12 mouse cellular contexts compared by ENCODE assay signal in the genomic region with DNA sequence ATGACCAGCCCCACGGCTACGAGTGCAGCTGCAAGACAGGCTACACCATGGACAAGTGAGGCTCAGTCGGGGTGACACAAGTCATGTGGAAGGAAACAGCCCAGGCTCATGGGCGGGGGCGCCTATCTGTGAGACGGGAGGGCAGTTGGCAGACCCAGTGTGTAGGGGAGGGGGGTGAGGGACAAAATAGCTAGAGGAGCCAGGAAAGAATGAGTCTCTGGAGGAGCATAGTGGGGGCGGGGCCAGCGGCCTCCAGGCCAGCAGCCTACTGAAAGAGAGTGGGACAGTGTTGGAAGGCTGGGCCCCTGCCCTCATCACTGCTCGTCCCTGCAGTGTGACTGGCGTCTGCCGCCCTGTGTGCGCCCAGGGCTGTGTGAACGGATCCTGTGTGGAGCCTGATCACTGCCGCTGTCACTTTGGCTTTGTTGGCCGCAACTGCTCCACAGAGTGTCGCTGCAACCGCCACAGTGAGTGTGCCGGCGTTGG. TPM values are rescaled to one million over a fixed set of nuclear protein-coding genes. Genes with fewer than 3 reads are reported as not detected.
A peak's percentile ranks its signal among the peaks of the same experiment; 100 is the strongest.
DNase-seq lines count a peak whose midpoint lies in the region; ATAC-seq and TF ChIP-seq lines count a peak whose summit lies in the region.
"Had no signal": no experiment of that assay in that cellular context is flagged by ENCODE, and none has a peak within 500 bp of the region (broad histone marks: within the 10 kb centered on the region; RNA-seq: fewer than 3 reads in every experiment).

No protein-coding gene starts in this region.

- no peak overlapping the region for H3K27ac ChIP-seq in layer of hippocampus, adult 2 months
- H3K27ac ChIP-seq in embryonic facial prominence, embryonic 13.5 days: no peak overlapping the region
- no peak overlapping the region for H3K27ac ChIP-seq in heart, postnatal 0 days (ENCODE audit: low read depth)
- H3K27ac ChIP-seq in neural tube, embryonic 13.5 days (replicated peaks): peak overlapping the region; percentile 69

- no peaks in the 10 kb centered on the region for H3K27me3 ChIP-seq in embryonic facial prominence, embryonic 13.5 days
- H3K27me3 ChIP-seq in heart, postnatal 0 days (ENCODE audit: control insufficient read depth, insufficient read depth, low read length): no peaks in the 10 kb centered on the region
- no peaks in the 10 kb centered on the region for H3K27me3 ChIP-seq in neural tube, embryonic 13.5 days

- no peaks in the 10 kb centered on the region for H3K4me1 ChIP-seq in embryonic facial prominence, embryonic 13.5 days
- H3K4me1 ChIP-seq in heart, postnatal 0 days (ENCODE audit: control insufficient read depth, insufficient read depth): 0 out of 2 replicates have a peak, but pooled peaks cover 6% of the 10 kb centered on the region
- H3K4me1 ChIP-seq in neural tube, embryonic 13.5 days (replicated peaks): peaks cover 17% of the 10 kb centered on the region

- H3K36me3 ChIP-seq in embryonic facial prominence, embryonic 13.5 days: peaks cover 98% of the 10 kb centered on the region
- H3K36me3 ChIP-seq in heart, postnatal 0 days (replicated peaks; ENCODE audit: control insufficient read depth, insufficient read depth, low read length): peaks cover 22% of the 10 kb centered on the region; the same call in 1 of the 2 replicates
- peaks cover 97% of the 10 kb centered on the region for H3K36me3 ChIP-seq in neural tube, embryonic 13.5 days

- TF ChIP-seq EP300 in heart, postnatal 0 days (IDR thresholded peaks at IDR 0.05; ENCODE audit: low read depth): no peak

- 0 out of 2 replicates have a peak overlapping the region, but pooled peaks have one; percentile 3 for H3K9ac ChIP-seq in embryonic facial prominence, embryonic 13.5 days
- H3K9ac ChIP-seq in heart, postnatal 0 days (replicated peaks; ENCODE audit: low read depth, low read length): no peak overlapping the region
- peak overlapping the region; percentile 38 for H3K9ac ChIP-seq in neural tube, embryonic 13.5 days

- WGBS in embryonic facial prominence, embryonic 13.5 days: 73% methylated on average over 19 of the region's 19 CpGs
- WGBS in heart, postnatal 0 days: 61% methylated on average over 19 of the region's 19 CpGs
- 46% methylated on average over 19 of the region's 19 CpGs for WGBS in neural tube, embryonic 13.5 days

- no peak overlapping the region for H3K4me2 ChIP-seq in embryonic facial prominence, embryonic 13.5 days
- H3K4me2 ChIP-seq in heart, postnatal 0 days (ENCODE audit: low read depth, low read length): no peak overlapping the region
- peak overlapping the region; percentile 20; the same call in 1 of the 2 replicates for H3K4me2 ChIP-seq in neural tube, embryonic 13.5 days

- no peak for DNase-seq in layer of hippocampus, adult 2 months (ENCODE audit: low spot score in 2 of 2)
- no peak for DNase-seq in layer of hippocampus, postnatal 25 days (ENCODE audit: extremely low spot score in 1 of 2, low spot score in 1 of 2)
- peak; percentile 64 for DNase-seq in heart, postnatal 0 days (ENCODE audit: low spot score)
- DNase-seq in thymus, postnatal 25 days: no peak
- no peak for DNase-seq in layer of hippocampus, adult 8-10 months (ENCODE audit: low spot score in 2 of 2)
- DNase-seq in left cerebral cortex, adult 8-10 months (ENCODE audit: low spot score in 2 of 2): no peak
- DNase-seq: cerebellum, adult 8-10 months; thymus, adult 2 months had no signal

- H3K9me3 ChIP-seq in embryonic facial prominence, embryonic 13.5 days: no peaks in the 10 kb centered on the region
- H3K9me3 ChIP-seq in heart, postnatal 0 days (replicated peaks; ENCODE audit: control insufficient read depth, low read length): no peaks in the 10 kb centered on the region
- no peaks in the 10 kb centered on the region for H3K9me3 ChIP-seq in neural tube, embryonic 13.5 days

- ATAC-seq in embryonic facial prominence, embryonic 13.5 days (ENCODE audit: insufficient number of reproducible peaks, insufficient read depth, low FRiP score, low TSS enrichment, low read depth): no peak
- ATAC-seq in heart, postnatal 0 days (ENCODE audit: insufficient read depth, low read depth): peak; percentile 68
- ATAC-seq in neural tube, embryonic 13.5 days (ENCODE audit: low read depth): peak; percentile 80

- peak; percentile 46 for TF ChIP-seq CTCF in layer of hippocampus, adult 2 months (conservative IDR thresholded peaks at IDR 0.05)
- TF ChIP-seq CTCF in heart, postnatal 0 days (IDR thresholded peaks at IDR 0.05; ENCODE audit: low read depth): no peak

- H3K4me3 ChIP-seq in layer of hippocampus, adult 2 months: no peak overlapping the region
- H3K4me3 ChIP-seq in embryonic facial prominence, embryonic 13.5 days: no peak overlapping the region
- H3K4me3 ChIP-seq in heart, postnatal 0 days (ENCODE audit: low read depth, low read length): no peak overlapping the region
- H3K4me3 ChIP-seq in neural tube, embryonic 13.5 days: no peak overlapping the region

RNA-seq across cellular contexts. Expression of a gene that starts 10.8 kb away (rescaled TPM):
- not detected for total RNA-seq in layer of hippocampus, adult 2 months (2021)
- total RNA-seq in layer of hippocampus, postnatal 25 days (2021): not detected
- polyA plus RNA-seq in embryonic facial prominence, embryonic 13.5 days (2015; fragmentation: Nextera tagmentation; extraction: Ambion mirVana): 4.4 and 7.0 TPM in 2 replicates
- not detected in 2 replicates for total RNA-seq in heart, postnatal 0 days (2014; rRNA removed; ENCODE audit: low replicate concordance)
- not detected in 2 replicates for polyA plus RNA-seq in heart, postnatal 0 days (2015; fragmentation: Nextera tagmentation; extraction: Ambion mirVana)
- polyA plus RNA-seq in neural tube, embryonic 13.5 days (2015; fragmentation: Nextera tagmentation; extraction: Ambion mirVana): not detected in 2 replicates
- under 1 TPM in 1 of 4 experiments, not detected in 3; 0.73 TPM for total RNA-seq in layer of hippocampus, adult 8-10 months (2022)
- total RNA-seq in left cerebral cortex, adult 8-10 months (2022): not detected
- polyA plus RNA-seq: gonadal fat pad, adult 2 months had no signal

RNA-seq across cellular contexts. Expression of a gene that starts 39.7 kb away (rescaled TPM):
- 1 to 10 TPM; 9.1 to 10.0 TPM for total RNA-seq in layer of hippocampus, adult 2 months (2021)
- total RNA-seq in layer of hippocampus, postnatal 25 days (2021): 1 to 10 TPM; 7.0 to 7.8 TPM
- 9.5 and 9.9 TPM in 2 replicates for polyA plus RNA-seq in embryonic facial prominence, embryonic 13.5 days (2015; fragmentation: Nextera tagmentation; extraction: Ambion mirVana)
- total RNA-seq in heart, postnatal 0 days (2014; rRNA removed; ENCODE audit: low replicate concordance): 23.5 and 31.1 TPM in 2 replicates
- polyA plus RNA-seq in heart, postnatal 0 days (2015; fragmentation: Nextera tagmentation; extraction: Ambion mirVana): 19.3 and 21.5 TPM in 2 replicates
- polyA plus RNA-seq in neural tube, embryonic 13.5 days (2015; fragmentation: Nextera tagmentation; extraction: Ambion mirVana): 9.9 and 11.4 TPM in 2 replicates
- total RNA-seq in layer of hippocampus, adult 8-10 months (2022): 10 to 100 TPM in 1 of 4 experiments, 1 to 10 TPM in 3; 7.1 to 10.3 (median 9.0) TPM
- 10 to 100 TPM in 1 of 4 experiments, 1 to 10 TPM in 3; 8.2 to 10.7 (median 8.8) TPM for total RNA-seq in left cerebral cortex, adult 8-10 months (2022)

RNA-seq across cellular contexts. Expression of a gene that starts 41.8 kb away (rescaled TPM):
- 100 to 1,000 TPM in 1 of 2 experiments, 10 to 100 TPM in 1; 96.9 to 100 TPM for total RNA-seq in layer of hippocampus, adult 2 months (2021)
- 10 to 100 TPM; 93.9 to 98.8 TPM for total RNA-seq in layer of hippocampus, postnatal 25 days (2021)
- polyA plus RNA-seq in embryonic facial prominence, embryonic 13.5 days (2015; fragmentation: Nextera tagmentation; extraction: Ambion mirVana): 17.6 and 18.5 TPM in 2 replicates
- 17.7 and 22.5 TPM in 2 replicates for total RNA-seq in heart, postnatal 0 days (2014; rRNA removed; ENCODE audit: low replicate concordance)
- polyA plus RNA-seq in heart, postnatal 0 days (2015; fragmentation: Nextera tagmentation; extraction: Ambion mirVana): 4.3 and 4.4 TPM in 2 replicates
- 18.3 TPM in 2 replicates for polyA plus RNA-seq in neural tube, embryonic 13.5 days (2015; fragmentation: Nextera tagmentation; extraction: Ambion mirVana)
- 100 to 1,000 TPM in 2 of 4 experiments, 10 to 100 TPM in 2; 90.3 to 107 (median 97.0) TPM for total RNA-seq in layer of hippocampus, adult 8-10 months (2022)
- total RNA-seq in left cerebral cortex, adult 8-10 months (2022): 100 to 1,000 TPM in 3 of 4 experiments, 10 to 100 TPM in 1; 99.2 to 109 (median 104) TPM

RNA-seq across cellular contexts. Expression of a gene that starts 52.9 kb away (rescaled TPM):
- total RNA-seq in layer of hippocampus, adult 2 months (2021): 10 to 100 TPM; 27.4 to 27.8 TPM
- total RNA-seq in layer of hippocampus, postnatal 25 days (2021): 10 to 100 TPM; 26.0 to 28.1 TPM
- polyA plus RNA-seq in embryonic facial prominence, embryonic 13.5 days (2015; fragmentation: Nextera tagmentation; extraction: Ambion mirVana): 2.2 and 2.5 TPM in 2 replicates
- not detected in 2 replicates for total RNA-seq in heart, postnatal 0 days (2014; rRNA removed; ENCODE audit: low replicate concordance)
- not detected in 2 replicates for polyA plus RNA-seq in heart, postnatal 0 days (2015; fragmentation: Nextera tagmentation; extraction: Ambion mirVana)
- polyA plus RNA-seq in neural tube, embryonic 13.5 days (2015; fragmentation: Nextera tagmentation; extraction: Ambion mirVana): 51.7 and 52.2 TPM in 2 replicates
- 10 to 100 TPM; 28.7 to 36.7 (median 33.4) TPM for total RNA-seq in layer of hippocampus, adult 8-10 months (2022)
- 10 to 100 TPM; 40.7 to 46.5 (median 42.0) TPM for total RNA-seq in left cerebral cortex, adult 8-10 months (2022)
- polyA plus RNA-seq: gonadal fat pad, adult 2 months had no signal

RNA-seq across cellular contexts. Expression of a gene that starts 53.9 kb away (rescaled TPM):
- not detected for total RNA-seq in layer of hippocampus, adult 2 months (2021)
- total RNA-seq in layer of hippocampus, postnatal 25 days (2021): not detected
- 0.85 TPM in 1 of 2 replicates, not detected in the other for polyA plus RNA-seq in embryonic facial prominence, embryonic 13.5 days (2015; fragmentation: Nextera tagmentation; extraction: Ambion mirVana)
- total RNA-seq in heart, postnatal 0 days (2014; rRNA removed; ENCODE audit: low replicate concordance): not detected in 2 replicates
- 0.42 and 1.1 TPM in 2 replicates for polyA plus RNA-seq in heart, postnatal 0 days (2015; fragmentation: Nextera tagmentation; extraction: Ambion mirVana)
- 0.41 and 0.63 TPM in 2 replicates for polyA plus RNA-seq in neural tube, embryonic 13.5 days (2015; fragmentation: Nextera tagmentation; extraction: Ambion mirVana)
- not detected for total RNA-seq in layer of hippocampus, adult 8-10 months (2022)
- not detected for total RNA-seq in left cerebral cortex, adult 8-10 months (2022)
- polyA plus RNA-seq: gonadal fat pad, adult 2 months; limb, embryonic 14.5 days had no signal
